Mouse (Mus musculus): ENCODE data around the gene Lrrc75b.
"Not testable (repeated sequence)": the region's sequence is repeated elsewhere in the genome, so short reads cannot be mapped to it uniquely, and the experiment has no call there.

Gene Lrrc75b

DNA sequence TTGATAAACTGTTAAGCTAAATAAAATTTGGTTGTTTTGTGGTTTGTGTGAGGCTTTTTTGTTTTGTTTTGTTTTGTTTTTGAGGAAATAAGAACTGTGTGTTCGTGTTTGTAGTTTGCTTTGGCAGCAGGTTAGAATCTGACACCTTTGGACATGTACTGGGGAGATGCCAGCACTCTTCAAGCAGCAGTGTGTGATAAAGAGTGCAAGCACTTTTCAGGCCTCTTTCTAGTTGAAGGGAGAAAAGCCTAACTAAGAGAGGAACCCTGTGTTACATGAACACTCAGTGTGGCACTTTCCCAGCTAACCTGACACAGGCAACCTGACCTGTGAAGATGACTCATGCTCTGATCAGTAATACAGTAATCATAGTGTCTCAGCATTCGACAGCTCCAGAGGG, 24.7 kb downstream of the Lrrc75b start:
- no peak for DNase-seq (ENCODE audit: extremely low spot score, low read depth, low spot score)

DNA sequence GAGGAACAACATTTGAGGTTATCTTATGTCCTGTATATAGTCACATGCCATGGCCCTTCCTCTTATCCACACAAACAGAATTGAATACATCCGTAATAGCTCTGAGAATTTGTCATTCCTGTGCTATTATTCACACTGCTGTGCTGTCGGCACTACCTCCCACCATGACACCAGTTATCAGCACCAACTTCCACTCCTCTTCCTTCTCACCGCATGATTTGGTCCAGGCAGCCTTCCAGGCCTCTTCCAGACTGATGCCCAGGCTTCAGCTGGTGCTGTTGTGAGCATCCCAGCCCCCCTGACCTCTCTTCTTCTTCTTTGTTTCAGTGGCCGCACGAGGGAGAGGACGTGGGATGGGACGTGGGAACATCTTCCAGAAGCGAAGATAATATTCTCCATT, 25.2 kb downstream of the Lrrc75b start:
- no peak for DNase-seq (ENCODE audit: extremely low spot score, low read depth, low spot score)

DNA sequence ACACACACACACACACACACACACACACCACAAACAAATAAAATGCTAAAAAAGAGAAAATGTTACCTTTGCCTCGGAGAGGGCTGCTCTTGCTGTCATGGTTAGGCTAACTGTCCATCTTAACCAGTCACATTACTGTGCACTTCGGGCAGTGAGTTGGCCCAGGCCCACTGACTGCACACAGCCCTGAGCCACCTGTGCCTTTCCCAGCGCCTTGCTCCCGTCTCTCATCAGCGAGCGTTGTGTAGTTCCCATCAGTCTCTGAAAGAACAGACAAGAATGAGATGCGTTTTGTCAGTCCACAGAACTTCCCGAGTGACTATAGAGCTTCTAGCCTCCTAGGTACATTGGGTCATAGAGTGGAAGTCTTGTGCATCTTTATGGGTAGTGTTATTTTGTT, 25.9 kb downstream of the Lrrc75b start:
- no peak for DNase-seq (ENCODE audit: extremely low spot score, low read depth, low spot score)

DNA sequence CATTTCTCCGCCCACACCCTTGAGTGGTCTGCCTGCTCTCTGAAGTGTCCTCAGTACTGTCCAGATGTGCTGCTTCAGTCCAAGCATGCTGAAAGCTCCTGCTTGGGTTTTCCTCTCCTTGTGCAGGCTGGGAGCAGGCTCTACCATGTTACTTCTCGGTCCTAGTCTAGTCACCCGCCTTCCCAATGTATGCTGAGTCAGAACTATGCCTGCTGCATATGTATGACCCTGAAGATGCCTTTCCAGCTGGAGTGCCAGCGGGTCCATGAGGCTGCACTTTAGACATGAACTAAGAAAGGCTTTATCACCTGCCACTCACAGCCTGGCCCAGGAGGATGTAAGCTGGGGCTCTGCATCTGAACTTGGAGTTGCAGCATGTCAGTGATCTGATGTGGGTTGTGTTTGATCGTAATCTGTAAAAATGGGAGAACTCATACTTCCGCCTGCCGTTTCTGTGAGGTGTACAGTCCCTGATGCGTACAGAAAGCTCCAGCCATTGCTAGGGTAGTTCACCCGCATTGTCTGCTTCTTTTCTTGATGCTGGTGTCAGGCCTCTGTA, 28.5 kb downstream of the Lrrc75b start:
- DNase-seq (ENCODE audit: extremely low spot score, low read depth, low spot score) = no peak

DNA sequence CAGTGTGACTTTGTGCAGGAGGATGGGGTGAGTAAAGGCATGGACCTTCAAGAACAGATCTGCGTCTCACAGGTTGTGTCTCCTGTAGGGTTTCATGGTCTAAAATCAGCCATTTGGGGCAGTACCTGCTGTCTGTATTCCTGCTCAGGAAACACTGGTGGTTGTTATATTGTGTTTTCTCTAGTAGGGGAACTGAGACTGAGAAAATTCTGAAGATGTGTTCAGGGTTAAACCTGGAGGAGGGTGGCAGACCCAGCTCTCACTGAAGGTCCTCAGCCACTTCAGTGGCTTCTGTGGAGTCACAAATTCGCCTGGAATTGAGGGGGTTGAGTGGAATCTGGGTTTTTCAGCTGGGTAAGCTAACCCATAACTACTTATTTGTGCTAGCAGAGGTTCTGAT, 29.8 kb downstream of the Lrrc75b start:
- no peak for DNase-seq (ENCODE audit: extremely low spot score, low read depth, low spot score)

DNA sequence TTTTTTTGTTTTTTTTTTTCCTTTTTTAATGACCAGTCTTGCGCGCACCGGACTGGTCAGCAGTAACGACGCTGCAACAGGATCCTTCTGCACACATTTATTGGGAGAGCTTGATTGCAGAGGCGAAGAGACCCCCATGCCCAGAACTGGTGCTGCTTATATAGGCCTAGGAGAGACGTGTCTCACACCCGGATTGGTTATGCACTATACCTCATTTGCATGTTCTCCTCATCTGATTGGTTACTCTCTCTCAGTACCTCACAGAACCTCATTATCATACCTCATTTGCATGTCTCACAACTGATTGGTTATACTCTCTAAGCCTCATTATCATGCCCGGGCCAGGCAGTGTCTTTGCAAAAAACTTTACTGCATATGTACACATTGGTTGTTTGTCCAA, 34.7 kb downstream of the Lrrc75b start:
- DNase-seq (ENCODE audit: extremely low spot score, low read depth, low spot score) = not testable (repeated sequence)

DNA sequence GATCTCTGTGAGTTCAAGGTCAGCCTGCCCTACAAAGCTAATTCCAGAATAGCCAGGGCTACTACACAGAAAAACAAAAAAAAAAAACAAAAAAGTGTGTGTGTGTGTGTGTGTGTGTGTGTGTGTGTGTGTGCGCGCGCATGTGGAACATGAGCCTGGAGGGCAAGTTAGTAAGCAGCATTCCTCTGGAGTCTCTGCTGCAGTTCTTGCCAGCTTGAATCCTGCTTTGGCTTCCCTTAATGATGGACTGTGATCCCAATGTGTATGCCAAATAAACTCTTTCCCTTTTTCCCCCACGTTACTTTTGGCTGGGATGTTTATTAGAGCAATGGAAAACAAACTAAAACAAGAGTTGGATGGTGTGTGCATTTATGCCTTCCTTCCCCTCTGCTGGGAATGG, 38.5 kb downstream of the Lrrc75b start:
- DNase-seq (ENCODE audit: extremely low spot score, low read depth, low spot score) = no peak

DNA sequence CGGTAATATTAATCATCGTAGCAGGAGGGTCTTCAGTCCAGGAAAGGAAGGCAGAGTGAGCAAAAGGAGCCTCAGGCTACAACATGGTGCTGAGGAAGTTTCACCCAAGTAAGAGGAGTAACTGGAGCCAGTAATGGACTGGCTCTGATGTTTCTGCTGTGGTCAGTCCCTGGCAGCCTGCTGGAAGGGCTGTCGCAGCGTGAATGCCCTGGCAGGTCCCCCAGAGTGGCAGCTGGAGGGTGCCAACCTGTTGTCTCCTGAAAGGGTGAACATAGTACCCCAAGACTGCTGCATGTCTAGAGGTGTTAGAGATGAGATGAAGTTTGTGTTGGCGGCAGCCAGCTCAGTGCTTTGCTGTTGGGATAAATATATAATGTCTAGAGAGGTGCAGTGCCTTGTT, 39.5 kb downstream of the Lrrc75b start:
- no peak for DNase-seq (ENCODE audit: extremely low spot score, low read depth, low spot score)

DNA sequence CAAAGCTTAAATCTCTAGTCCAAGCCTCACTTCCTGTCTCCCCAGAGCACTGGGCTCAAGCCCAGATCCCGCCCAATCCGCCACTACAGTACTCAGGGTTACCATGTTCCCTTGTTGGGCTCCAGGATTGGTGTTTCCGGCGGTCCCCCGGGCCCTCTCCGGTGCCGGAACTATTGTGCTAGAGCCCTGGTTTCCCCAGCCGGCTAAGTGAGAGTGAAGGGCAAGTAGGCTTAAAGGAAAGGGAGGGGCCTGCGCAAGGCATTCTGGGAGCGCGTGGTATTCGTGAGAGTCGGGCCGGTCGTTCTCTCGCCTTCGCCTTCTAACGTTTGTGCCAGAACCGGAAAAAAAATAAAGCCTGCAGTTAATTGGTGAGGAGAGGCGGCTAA, 42.4 kb downstream of the Lrrc75b start, which contains the start of gene Gucd1:
Gucd1 (minus strand) TSS at position 215 of the 386 bp plus-strand sequence.
- peak; percentile 82 for DNase-seq (ENCODE audit: extremely low spot score, low read depth, low spot score)

DNA sequence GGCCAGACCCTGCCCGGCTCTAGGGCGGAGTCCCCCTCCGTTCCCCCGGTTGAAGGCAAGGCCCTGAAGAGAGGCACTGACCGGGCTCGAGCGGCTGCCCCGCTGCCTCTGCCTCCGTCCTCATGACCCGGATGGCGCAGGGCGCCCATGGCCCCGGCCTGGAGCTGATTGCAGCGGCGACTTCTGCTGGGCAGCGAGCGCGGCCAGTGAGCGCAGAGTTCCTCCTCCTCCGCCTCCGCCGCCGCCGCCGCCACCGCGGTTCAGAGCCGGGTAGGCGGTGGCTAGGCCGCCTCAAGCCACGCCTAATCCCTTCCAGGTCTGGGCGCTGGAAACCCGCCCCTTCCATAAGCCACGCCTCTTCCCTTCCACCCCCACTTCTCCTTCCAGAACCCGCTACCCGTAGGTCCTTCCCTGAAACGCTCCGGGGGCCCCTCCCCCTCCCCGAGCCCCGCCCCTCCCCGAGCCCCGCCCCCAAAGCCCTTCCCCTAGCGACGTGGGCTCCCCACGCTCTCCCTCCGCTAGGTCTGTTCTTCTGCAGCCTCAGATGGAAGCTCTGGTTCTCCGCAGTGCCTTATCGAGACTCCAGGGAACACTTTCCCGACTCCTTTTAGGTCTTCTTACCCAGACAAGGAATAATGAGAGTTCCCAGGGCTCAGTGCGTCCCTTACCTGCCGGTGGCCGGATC, 42.9 kb downstream of the Lrrc75b start, which contains the start of gene Snrpd3:
Snrpd3 (plus strand) TSS at position 479 of the 685 bp plus-strand sequence.
- DNase-seq (ENCODE audit: extremely low spot score, low read depth, low spot score) = peak; percentile 74

DNA sequence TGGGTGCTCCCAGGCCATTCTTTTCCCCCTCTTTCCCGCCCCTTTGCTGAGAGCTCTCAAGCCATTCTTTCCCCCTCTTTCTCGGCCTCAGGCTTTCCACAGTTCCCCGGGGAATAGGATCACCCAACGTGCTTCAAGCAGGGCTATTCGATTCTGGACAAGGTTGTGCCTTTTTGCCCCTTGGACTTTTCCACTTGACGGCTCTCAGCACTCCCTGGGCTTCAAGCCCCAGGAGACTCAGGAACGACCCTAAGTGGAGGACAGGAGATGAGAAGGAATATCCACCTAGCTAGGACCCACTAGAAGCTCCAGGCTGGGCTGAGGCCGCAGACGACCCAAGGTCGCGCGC, 43.4 kb downstream of the Lrrc75b start:
- no peak for DNase-seq (ENCODE audit: extremely low spot score, low read depth, low spot score)

DNA sequence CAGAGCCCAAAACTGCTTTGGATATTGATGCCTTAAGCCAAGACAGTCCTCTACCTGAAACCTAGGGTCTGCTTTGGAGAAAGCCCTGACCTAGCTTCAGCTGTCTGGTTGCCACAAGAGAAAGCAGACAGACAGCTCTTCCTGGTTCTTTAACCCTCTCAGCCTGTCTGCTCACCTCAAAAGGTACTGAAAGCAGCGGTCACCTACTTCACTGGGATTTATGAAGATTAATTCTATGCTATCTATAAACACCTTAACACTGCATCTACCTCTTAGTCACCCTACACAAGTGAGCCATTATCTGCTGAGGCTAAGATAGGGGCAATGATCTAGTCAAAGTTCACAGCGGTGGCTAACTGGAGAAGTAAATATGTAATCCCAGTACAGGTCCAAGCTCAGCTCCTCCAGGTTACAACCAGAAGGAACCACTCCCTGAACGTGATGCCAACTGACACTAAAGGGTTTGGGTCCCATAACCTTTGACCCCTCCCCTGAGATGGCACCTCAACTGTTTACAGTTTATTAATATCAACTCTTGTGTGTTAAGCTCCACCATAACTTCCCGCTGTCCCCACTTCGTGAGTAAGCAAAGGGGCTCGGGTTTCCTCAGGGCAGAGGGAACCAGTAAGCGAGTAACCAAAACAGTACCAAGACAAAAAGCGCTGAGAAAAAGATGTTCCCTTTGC, 43.9 kb downstream of the Lrrc75b start:
- no peak for DNase-seq (ENCODE audit: extremely low spot score, low read depth, low spot score)

DNA sequence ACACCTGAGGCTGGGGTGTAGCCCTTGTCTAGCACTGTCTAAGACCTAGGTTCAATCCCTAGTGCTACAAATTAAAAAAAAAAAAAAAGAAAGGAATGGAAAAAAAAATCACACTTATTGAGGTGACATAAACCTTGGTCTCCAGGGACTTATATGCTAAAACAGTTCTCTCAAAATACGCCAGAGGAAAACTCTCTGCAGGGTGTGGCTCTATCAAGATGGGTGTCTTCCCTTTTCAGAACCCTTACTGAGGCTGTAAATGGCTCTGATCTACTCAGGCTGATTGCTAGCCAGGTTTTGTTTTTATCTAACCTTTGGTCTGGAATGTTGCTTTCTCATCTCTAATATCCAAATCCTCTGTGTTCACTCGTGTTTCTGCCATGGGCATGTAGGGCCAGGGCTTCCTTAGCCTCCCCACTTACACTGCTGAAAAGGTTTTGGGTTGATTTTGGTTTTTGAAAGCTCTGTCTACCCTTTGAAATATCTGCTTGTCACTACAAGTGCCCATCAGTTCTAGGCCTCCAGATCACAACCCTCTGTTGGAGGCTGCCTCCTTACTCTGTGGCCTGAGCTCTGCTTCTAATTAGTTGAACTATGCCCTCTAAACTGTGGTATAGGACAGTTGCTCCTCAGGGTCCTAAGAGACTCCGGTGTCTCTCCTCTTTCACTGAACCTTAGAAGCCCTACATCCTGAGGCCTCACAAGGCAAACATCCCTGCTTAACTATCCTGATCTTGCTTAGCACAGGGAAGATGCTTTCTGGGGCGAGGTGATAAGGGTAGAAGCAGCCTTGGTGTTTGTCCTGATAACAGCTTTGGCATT, 44.7 kb downstream of the Lrrc75b start:
- DNase-seq (ENCODE audit: extremely low spot score, low read depth, low spot score) = no peak

DNA sequence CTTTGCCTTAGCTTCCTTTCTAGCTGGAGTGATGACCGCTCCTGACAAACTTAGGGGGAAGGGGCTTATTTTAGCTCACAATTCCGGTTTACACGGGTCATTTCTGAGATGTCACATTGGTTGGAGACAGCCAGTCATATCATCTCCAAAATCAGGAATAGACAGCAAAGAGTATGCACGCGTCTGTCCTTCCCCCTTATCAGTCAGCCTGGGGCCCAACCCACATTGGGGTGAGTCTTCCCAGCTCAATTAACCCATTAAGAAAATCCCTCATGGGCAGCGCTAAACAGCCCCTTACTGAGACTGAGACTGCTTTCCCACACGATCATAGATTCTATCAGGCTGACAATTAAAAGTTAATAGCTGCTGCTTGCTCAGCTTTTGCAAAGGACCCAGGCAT, 45.8 kb downstream of the Lrrc75b start:
- no peak for DNase-seq (ENCODE audit: extremely low spot score, low read depth, low spot score)

DNA sequence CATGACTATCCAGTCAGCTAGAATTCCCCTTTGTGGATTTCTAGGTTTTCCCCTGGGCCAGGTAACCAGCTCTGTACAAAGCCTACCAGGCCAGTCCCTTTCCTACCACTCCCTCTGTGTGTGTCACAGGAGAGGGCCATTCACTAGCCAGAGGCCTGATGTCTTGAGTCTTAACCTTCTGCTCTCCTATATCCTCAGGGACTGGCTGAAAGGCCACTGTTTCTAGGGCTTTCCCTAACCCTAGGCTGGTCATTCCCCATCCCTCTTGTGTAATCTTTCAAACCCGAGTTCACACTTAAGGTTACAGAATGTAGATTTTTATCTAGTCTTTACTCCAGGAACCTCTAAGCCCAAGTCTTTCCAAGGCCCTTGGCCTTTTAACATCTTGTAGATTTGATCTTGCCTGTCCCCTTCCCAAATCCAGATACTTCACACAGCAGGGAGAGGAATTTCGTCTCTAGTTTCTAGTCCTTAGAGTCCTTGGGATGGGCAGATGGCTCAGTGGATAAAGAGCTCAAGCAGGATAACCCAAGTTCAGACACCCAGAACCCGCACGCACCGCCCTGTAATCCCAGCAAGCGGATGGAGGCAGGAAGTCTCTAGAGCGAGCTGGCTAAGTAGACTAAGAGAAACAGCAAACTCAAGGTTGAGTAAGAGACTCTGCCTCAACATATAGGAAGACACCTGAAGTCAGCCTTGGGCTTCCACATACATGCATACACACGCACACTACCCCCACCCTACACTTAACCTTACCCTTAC, 46.6 kb downstream of the Lrrc75b start:
- DNase-seq (ENCODE audit: extremely low spot score, low read depth, low spot score) = no peak

DNA sequence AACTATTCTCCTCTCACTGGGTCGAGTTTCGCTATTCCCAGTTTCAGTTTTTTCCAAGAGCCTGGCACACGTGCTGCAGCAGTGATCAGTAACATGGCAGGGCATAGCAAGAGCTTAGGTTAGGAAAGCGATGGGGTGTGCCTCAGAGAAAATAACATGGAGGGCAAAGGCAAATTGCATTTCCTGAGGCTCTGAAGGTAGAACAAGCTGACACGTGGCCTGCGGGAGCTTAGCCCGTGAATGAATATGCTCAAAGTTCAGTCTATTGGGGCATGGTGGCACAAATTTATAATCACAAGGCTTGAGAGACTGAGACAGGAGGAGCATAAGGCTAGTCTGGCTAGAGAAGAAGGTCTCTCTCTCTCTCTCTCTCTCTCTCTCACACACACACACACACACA, 47.3 kb downstream of the Lrrc75b start:
- DNase-seq (ENCODE audit: extremely low spot score, low read depth, low spot score) = no peak

DNA sequence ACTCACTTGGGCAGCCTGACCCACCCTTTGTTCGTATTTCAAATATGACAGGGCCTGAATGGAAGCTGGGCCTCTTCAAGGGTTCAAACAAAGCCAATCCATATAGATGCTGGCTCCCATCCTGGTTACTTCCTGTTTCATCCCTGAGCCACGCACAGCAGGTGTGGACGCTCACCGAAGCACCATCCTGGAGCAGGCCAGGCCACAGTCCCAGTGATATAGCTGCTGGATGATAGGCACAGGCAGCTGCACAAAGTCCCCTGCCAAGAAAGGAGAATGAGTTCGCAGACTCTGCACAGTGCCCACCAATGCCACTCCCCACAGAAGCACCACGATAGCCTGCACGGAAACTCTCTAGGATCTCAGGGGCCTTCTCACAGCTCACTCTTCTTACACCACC, 48.2 kb downstream of the Lrrc75b start:
- DNase-seq (ENCODE audit: extremely low spot score, low read depth, low spot score) = no peak

DNA sequence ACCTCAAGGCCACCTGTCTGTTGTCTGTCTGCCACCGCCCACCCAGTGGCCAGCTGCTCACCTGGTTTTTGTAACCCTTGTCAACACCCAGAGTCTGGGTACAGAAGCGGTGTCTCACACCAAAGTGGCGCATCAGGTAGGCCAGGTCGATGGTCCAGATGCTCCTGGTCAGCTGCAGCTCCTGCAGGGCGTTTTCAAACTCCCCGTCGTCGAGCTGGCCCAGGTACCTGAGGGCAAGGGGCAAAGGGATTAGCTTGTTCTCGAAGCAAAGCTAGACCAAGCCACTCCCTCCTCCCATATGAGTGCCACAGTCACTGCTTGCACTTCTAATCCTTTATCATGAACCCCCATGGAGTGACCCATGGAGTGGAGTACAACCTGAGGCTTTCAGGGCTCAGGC, 49.1 kb downstream of the Lrrc75b start:
- no peak for DNase-seq (ENCODE audit: extremely low spot score, low read depth, low spot score)

DNA sequence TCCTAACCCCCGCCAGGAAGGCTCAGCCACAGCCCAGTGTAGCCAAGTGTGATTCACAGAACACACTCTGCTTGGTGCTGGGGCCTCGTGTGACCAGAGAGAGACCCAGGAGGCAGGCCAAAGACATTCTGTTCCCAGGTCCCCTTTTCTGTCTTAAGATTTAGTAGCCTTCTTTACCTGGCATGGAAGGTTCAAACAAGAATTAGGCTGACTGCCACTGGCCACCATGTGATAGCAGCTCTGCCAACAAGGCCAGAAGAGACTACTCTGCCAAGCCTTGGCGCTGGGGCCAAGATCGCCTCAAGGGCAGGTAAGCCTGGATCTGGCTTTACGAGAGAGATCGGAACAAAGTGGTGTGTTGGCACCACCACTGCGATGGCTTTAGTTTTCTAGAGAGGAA, 49.7 kb downstream of the Lrrc75b start:
- no peak for DNase-seq (ENCODE audit: extremely low spot score, low read depth, low spot score)

DNA sequence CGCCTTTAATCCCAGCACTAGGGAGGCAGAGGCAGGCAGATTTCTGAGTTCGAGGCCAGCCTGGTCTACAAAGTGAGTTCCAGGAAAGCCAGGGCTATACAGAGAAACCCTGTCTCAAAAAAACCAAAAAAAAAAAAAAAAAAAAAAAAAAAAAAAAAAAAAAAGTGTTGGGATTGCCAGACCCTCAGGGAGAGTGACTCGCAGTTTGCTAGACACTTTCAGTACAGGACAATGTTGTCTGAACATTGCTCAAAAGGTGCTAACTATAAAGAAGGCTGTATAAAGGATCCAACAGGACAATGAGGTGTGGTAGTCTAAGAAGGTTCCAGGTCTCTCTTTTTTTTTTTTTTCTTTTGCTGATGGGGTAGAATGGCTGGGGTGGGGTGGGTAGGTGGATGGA, 54.2 kb downstream of the Lrrc75b start:
- DNase-seq (ENCODE audit: extremely low spot score, low read depth, low spot score) = not testable (repeated sequence)

DNA sequence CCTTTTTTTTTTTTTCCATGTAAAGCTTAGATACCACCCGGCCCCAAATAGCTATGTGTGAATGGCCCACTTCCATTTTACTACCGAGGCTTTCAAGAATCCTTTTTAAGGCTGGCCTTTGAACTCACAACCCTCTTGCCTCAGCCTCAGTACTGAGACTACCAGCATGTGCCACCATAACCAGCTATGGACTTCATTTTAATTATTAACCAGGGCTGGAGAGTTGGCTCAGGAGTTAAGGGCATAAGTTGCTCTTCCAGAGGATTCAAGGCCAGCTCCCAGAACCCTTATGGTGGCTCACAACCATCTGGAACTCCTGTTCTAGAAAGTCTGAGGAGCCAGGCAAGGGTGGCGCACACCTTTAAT, 55.0 kb downstream of the Lrrc75b start:
- no peak for DNase-seq (ENCODE audit: extremely low spot score, low read depth, low spot score)
